Mouse (Mus musculus): Measurements from ENCODE around the gene Furin.

The Furin gene

DNA sequence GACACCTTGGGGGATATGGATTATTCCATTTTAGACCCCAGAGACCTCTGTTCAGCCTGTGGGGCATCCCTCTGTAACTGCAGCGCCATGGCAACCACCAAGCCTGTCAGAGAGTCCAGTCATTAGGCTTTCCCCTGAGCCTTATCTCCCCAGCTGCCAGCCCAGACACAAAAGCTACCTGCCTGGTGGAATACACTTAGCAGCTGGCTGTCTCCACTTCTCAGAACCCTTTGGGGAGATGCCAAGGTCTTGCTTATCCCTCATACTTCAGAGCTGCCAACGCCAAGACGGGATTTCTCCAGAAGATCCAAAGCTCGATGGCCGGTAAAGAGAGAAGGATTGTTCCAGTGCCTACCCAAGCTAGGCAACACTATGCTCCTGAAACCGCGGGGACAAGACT is 63.4 kb downstream of the Furin start:
- DNase-seq (ENCODE audit: low read depth, low spot score) = no peak

DNA sequence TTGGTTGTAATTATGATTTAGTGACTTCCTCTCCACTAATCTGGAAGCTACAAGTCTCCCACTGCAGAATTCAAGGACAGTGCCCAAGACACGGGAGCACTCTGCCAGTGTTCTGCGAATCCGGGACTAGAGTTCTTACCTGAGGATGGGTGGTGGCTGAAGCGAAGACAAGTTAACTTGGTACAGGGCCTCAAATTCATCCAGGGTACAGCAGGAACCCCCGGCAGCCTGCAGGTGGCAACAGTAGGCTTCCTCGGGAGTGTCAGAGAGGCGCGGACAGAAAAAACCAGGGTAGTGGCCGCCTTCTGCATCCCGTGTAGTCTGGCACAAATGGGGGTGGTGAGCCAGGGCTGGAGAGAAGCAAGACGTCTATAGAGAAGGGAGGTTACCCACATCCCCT is 64.4 kb downstream of the Furin start, which contains the start of gene Unc45a:
TSS of gene Unc45a (minus strand) at position 213 of the 400 bp plus-strand sequence.
- peak; percentile 83 for DNase-seq (ENCODE audit: low read depth, low spot score)

DNA sequence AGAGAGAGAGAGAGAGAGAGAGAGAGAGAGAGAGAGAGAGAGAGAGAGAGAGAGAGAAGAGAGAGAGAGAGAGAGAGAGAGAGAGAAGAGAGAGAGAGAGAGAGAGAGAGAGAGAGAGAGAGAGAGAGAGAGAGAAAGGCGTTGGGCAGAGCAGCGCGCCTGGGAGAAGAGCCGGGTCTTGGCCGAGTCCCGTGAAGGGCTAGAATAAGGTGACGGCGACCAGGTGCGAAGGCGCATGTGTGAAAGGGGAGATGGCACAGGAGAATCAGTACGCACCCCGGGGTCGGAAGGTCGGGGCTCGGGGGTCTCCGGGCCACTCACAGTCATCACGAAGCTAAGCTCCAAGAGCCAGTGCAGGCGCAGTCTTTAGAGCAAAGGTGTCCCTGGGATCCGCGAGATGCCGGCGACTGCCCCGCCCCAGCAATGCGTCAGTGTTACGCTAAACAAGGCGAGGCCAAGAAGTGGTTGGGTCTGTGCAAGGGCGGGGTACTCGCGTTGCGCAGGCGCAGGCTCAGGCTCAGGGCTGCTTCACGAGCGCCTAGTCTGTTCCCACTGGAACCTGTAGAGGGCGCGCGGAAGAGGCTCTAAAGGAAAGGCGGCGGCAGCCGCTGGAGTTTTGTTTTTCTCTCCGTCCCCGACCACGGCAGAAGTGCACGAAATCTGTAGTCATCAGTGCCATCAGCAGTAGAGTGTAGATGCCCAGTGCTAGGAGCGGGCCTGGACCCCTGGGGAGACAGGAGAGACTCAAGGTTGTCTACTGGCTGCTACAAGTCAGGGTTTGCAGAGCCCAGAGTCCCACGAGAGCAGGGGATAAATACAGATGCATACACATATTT is 65.2 kb downstream of the Furin start:
- DNase-seq (ENCODE audit: low read depth, low spot score) = peak; percentile 98

DNA sequence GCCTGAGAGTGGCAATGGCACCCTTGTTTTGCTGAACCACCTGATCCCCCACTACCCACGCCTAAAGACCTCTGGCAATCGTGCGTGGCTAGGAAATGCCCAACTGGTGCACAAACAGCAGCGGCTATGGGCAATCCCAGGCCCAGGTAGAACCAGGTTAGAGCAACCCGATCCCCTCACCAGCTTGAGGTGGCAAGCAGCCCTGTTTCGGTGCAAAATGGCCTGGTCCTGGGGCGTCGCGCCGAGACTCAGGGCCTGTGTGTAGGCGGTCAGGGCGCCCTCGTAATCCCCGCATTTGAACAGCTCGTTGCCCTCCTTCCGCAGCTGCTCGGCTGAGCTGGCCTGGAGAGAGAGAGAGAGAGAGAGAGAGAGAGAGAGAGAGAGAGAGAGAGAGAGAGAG is 65.9 kb downstream of the Furin start:
- no peak for DNase-seq (ENCODE audit: low read depth, low spot score)

Data from ES-CJ7 (cell line).